Mouse (Mus musculus) ZHBTc4 (cell line): ENCODE measurements around the gene 4930522L14Rik.
A peak's percentile ranks its signal among the peaks of the same experiment; 100 is the strongest.
"Not testable (repeated sequence)": the region's sequence is repeated elsewhere in the genome, so short reads cannot be mapped to it uniquely, and the experiment has no call there.

Source experiments
- DNase-seq: peaks from one replicate; pipeline ENCODE4 v3.0.0-alpha.2; 2011; ENCODE audit warnings: low read depth, low spot score

The 4930522L14Rik gene

GRCm38 (mm10) chr5:109751391-109752071 lies at the start of gene 4930522L14Rik:
TSS of gene 4930522L14Rik (minus strand) at chr5:109751886.
- DNase-seq, result peak; percentile 90

- peak; percentile 73 for DNase-seq
Measured at GRCm38 (mm10) chr5:109801466-109801865, 49.8 kb upstream of the 4930522L14Rik start.

GRCm38 (mm10) chr5:109799948-109800347 lies 48.3 kb upstream of the 4930522L14Rik start:
- not testable (repeated sequence) for DNase-seq

- DNase-seq, result not testable (repeated sequence)
Measured at GRCm38 (mm10) chr5:109797017-109797416, 45.3 kb upstream of the 4930522L14Rik start.

GRCm38 (mm10) chr5:109795967-109796652 lies 44.4 kb upstream of the 4930522L14Rik start:
- DNase-seq, result peak; percentile 94

- DNase-seq, result peak; percentile 21
Measured at GRCm38 (mm10) chr5:109752073-109752780, 541 bp upstream of the 4930522L14Rik start.

GRCm38 (mm10) chr5:109745081-109745480 lies 6.6 kb downstream of the 4930522L14Rik start:
- not testable (repeated sequence) for DNase-seq

GRCm38 (mm10) chr5:109717341-109717740 lies 34.3 kb downstream of the 4930522L14Rik start:
- not testable (repeated sequence) for DNase-seq

GRCm38 (mm10) chr5:109691205-109691965 lies 60.3 kb downstream of the 4930522L14Rik start:
- not testable (repeated sequence) for DNase-seq

- DNase-seq, result peak; percentile 96
Measured at GRCm38 (mm10) chr5:109690537-109691201, 61.0 kb downstream of the 4930522L14Rik start, which contains the start of gene 5430403G16Rik. TSS of gene 5430403G16Rik (minus strand) at chr5:109691041.
